Mouse (Mus musculus) naive thymus-derived CD4-positive, alpha-beta T cell, adult 2 months (primary cell): Measurements from ENCODE around the gene Olfr727.

ENCODE experiments used
- DNase-seq: peaks from one replicate; pipeline ENCODE4 v3.0.0-alpha.2; 2011; ENCODE audit warnings: low read depth

The Olfr727 gene

DNA sequence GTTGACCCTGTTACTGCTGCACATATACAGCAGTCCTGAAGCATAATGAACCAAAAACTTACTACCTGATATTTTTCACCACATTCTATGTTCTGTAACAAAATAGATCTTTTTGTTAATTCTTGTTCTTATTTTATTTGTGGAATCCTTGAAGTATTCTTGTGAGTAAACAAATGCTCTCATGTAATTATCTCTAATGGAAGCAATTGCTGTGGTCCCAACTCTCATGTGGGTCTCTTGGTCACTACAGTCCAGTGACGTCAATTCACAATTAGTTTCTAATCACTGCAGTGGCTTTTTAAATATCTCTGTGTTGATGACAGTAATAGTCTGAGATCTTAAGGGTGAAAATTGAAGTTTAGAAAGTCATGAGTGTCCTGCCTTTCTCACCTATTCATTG, at the start of gene Olfr727:
Gene Olfr727 (plus strand): TSS at position 301 of the 400 bp plus-strand sequence.
- no peak for DNase-seq

DNA sequence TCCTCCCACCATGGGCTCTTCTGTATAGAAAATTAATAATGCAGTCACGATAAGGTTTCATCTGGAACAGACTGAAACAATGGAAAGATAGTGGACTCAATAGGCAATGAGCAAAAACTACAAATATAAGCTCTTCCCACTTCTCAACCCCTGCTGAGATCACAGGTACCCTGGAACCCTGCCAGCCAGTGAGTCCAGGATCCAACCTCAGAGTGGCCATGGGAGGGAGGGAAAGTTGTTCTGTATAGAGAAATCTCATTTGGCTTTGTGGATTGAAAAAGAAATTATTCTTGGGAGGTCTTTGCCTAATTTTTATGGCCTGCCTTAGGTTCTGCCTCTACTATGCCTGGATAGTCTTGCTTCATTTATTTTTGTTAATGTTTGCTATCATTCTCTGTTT, 32.1 kb upstream of the Olfr727 start, which contains the start of gene Olfr726:
Gene Olfr726 (minus strand): TSS at position 101 of the 400 bp plus-strand sequence.
- no peak for DNase-seq

DNA sequence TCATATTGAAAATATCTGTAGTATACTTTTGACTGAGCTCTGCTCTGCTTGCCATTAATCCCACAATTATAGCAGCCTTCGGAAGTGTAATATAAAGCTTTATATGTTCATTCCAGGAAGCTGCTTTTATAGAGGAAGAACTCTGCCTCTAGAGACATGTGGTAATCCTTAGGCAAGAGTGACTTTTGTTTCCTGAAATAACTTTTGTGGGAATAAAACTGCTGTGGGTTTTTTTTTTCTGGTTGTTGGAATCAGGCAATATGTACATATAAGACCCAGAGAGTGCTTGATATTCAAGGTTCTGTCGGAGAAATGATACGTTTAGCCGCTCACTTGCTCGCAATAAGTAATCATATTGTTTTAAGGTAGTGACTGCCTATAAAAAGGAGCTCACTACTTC, 19.6 kb downstream of the Olfr727 start, which contains the start of gene Olfr728:
Gene Olfr728 (minus strand): TSS at position 101 of the 400 bp plus-strand sequence.
- no peak for DNase-seq

DNA sequence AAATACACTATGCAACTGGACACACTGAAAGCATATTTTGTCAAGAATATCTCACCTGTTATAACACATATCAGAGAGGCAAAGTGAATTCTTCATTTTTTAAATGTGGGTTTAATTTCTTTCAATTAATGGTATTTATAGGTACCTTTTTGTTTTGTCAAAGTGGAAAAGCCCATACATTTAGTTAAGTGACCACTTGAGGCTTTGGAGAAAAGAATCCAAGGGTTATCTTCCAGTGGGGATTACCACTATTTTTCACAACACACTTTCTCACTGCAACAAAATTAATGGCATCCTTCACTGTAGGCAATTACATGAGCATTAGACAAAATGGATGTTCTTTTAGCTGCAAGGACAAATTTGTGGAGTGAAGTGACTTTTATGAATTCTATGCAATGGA, 29.8 kb downstream of the Olfr727 start, which contains the start of gene Olfr729:
Gene Olfr729 (minus strand): TSS at position 101 of the 400 bp plus-strand sequence.
- no peak for DNase-seq
